Mouse (Mus musculus): ENCODE data around the gene Il11.
"Not testable (repeated sequence)": the region's sequence is repeated elsewhere in the genome, so short reads cannot be mapped to it uniquely, and the experiment has no call there.

Gene Il11

DNA sequence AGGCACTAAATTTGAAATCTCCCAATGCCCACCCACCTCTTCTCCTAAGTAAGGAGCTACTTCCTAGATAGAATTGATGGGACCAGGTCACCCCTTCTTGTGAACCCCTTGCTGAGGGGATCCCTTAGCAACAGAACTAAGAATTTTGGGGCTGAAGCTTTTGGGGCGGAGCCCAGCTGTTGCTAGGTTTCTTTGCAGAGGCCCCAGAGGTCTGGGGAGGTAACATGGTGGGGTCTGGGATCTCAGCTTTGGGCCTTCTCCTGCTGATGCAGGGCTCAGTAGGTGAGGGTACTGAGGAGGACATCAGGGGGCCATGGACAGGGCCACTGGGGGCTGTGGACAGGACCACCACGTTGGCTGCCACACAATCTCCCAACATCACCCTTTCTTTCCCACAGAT is at the start of gene Il11, which contains the start of gene Tmem190:
TSS of gene Il11 (minus strand) at position 101 of the 400 bp plus-strand sequence.
TSS of gene Tmem190 (plus strand) at position 179 of the 400 bp plus-strand sequence.
- no peak for DNase-seq (ENCODE audit: low spot score)

GRCm38 (mm10) chr7:4830476-4830875 is 47.8 kb upstream of the Il11 start:
- peak; percentile 51 for DNase-seq (ENCODE audit: low spot score)

DNA sequence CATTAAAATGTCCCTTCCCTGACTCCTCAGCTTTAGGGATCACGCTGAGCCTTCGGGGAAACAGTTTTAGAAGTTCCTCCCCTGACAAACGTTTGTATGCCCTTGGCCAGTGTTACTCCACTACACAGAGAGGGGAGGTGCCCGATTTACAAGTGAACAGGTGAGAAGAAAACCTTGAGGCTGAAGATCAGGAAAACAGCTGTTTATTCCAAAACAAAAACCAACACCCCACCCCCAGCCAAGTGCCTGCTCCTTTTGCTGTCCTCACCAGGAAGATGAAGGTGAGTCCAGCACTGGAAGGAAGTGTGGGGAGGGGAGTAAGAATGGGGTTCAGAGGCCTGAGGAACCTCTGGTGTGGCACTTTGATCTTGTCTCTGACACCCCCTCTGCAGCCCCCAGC is 42.7 kb upstream of the Il11 start:
- DNase-seq (ENCODE audit: low spot score): no peak

GRCm38 (mm10) chr7:4822162-4822907 is 39.7 kb upstream of the Il11 start:
- DNase-seq (ENCODE audit: low spot score): no peak

DNA sequence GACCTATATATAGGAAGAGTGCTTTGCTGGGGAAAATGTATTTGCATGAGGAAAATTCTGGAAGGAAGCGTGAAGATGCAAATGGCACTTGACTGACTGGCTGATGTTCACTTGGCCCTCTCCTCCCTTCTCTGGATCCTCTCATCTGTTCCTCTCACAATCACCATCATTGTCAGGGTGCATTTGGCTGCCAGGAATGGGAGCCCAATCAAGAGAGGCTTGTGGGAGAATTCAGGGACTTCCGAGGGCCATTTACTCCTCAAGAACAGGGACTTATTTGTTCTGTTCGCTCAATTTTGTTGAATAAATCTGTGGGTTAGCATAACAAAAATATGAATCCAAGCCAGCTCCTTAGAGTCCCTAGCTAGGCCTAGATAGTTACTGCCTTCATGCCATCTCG is 39.0 kb upstream of the Il11 start:
- no peak for DNase-seq (ENCODE audit: low spot score)

DNA sequence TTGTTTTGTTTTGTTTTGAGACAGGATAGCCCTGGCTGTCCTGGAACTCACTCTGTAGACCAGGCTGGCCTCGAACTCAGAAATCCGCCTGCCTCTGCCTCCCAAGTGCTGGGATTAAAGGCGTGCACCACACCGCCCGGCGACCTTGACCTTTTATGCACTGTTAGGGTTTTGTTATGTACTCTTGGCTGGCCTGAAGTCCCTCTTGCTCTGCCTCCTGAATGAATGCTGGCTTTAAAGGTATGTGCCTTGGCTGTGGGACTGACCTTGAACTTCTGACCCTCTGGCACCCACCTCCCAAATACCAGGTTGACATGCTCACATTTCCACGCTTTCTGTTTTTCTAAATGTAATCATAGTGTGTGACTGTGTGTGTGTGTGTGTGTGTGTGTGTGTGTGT is 38.3 kb upstream of the Il11 start:
- not testable (repeated sequence) for DNase-seq (ENCODE audit: low spot score)

- no peak for DNase-seq (ENCODE audit: low spot score)
Observed at GRCm38 (mm10) chr7:4816559-4816958, 33.9 kb upstream of the Il11 start.

- no peak for DNase-seq (ENCODE audit: low spot score)
Observed at GRCm38 (mm10) chr7:4813105-4813791, 30.6 kb upstream of the Il11 start.

GRCm38 (mm10) chr7:4812303-4813104 is 29.8 kb upstream of the Il11 start, which contains the start of gene Ube2s:
Ube2s (minus strand) TSS chr7:4812590.
- peak; percentile 100 for DNase-seq (ENCODE audit: low spot score)

DNA sequence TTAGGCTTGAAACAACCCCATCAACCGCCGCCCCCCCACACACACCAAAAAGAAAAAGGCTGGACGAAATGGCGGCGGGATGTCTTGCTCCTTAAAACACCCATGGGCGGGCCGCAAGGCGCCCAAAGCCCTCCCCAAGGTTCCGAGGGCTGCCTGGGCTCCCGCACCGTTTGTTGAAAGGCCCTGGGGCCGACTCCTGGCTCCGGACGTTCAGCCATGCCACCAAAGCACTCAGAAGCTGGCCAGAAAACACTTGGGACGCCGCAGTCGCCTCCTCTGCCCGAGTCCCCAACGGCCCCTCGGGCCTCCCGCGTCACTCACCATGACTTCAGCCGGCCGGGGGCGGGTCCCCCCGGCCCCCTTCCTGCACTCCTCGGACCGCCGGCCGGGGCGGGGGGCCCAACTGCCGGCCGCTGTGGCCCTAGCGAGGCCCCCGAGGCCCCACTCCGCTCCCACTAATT is 29.2 kb upstream of the Il11 start:
- peak; percentile 45 for DNase-seq (ENCODE audit: low spot score)

- not testable (repeated sequence) for DNase-seq (ENCODE audit: low spot score)
Observed at GRCm38 (mm10) chr7:4811131-4811530, 28.5 kb upstream of the Il11 start.

- peak; percentile 70 for DNase-seq (ENCODE audit: low spot score)
Observed at GRCm38 (mm10) chr7:4806716-4807115, 24.1 kb upstream of the Il11 start.

DNA sequence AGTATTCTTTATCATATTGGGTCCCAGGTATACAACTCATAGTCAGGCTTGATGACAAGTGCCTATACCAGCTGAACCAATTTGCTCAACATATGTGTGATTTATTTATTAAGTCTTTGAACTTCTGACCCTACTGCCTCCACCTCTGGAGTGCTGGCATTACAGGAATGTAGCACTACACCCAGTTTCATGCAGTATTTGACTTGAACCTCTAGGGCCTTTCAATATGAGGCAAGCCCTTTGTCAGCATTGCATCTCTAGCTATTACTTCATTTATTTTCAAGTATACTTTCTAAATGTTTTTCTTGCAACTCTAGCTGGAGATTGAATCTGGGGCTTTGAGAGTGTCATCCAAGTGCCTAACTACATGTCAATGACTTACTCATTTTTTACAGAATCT is 19.6 kb upstream of the Il11 start:
- DNase-seq (ENCODE audit: low spot score): no peak

GRCm38 (mm10) chr7:4795767-4796433 is 13.2 kb upstream of the Il11 start:
- peak; percentile 73 for DNase-seq (ENCODE audit: low spot score)

GRCm38 (mm10) chr7:4794631-4795168 is 12.0 kb upstream of the Il11 start:
- no peak for DNase-seq (ENCODE audit: low spot score)

- no peak for DNase-seq (ENCODE audit: low spot score)
Observed at GRCm38 (mm10) chr7:4793674-4794073, 11.0 kb upstream of the Il11 start.

DNA sequence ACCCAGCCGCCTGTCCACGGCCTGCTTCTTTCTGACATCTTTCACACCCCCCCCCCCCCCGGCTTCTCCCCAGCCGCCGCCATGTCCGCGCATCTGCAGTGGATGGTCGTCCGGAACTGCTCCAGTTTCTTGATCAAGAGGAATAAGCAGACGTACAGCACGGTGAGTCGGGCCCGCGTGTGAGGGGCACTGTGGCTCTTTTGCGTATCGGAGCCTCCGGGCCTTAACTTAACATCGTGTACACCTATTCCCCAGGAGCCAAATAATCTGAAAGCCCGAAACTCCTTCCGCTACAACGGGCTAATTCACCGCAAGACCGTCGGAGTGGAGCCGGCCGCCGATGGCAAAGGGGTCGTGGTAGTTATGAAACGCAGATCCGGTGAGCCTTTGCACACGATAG is 10.6 kb upstream of the Il11 start:
- DNase-seq (ENCODE audit: low spot score): not testable (repeated sequence)

- peak; percentile 99 for DNase-seq (ENCODE audit: low spot score)
Observed at GRCm38 (mm10) chr7:4792278-4793212, 9.9 kb upstream of the Il11 start, which contains the start of gene Rpl28. Rpl28 (plus strand) TSS chr7:4792874.

DNA sequence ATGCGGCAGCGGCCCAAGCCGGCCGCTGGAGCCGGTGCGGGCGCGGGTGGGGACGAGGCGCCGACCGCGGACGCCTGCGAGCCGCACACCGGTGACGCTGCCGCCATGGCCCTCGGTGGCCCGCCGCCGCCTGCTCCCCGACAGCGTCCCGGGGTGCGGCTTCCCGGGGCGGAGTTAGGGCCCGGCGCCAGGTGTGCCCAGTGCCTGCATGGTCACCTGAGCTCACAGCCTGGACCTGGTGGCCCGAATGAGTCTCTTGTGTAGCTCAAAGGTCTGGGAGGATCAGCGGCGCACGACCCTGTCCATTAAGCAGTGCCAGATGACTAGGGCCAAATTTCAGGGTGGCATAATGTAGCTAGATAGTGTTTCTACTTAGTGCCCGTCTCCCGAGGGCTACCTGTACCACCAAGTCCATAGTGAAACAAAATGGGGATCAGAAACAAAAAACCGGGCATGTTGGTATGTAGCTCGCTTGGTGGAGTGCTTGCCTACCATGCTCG is 6.8 kb upstream of the Il11 start, which contains the start of gene Tmem238:
TSS of gene Tmem238 (minus strand) at position 221 of the 500 bp plus-strand sequence.
- DNase-seq (ENCODE audit: low spot score): no peak
